Mouse (Mus musculus) liver, adult 2 months (tissue): ENCODE results near the gene Nt5c2.

ENCODE experiments used
- CTCF ChIP-seq: fragments of 200-500 bp; IDR thresholded peaks from 2 replicates; pipeline ENCODE4 v1.5.1; 2011; ENCODE audit warnings: low read depth, low read length, control low read depth
- POLR2A ChIP-seq: fragments of 200-500 bp; IDR thresholded peaks from 2 replicates; pipeline ENCODE4 v1.6.1; 2011; ENCODE audit warnings: low read length, control low read depth; ENCODE audit not compliant: insufficient read depth; ENCODE audit errors: extremely low read depth

GRCm38 (mm10) chr19:46901323-46901722 lies 113.6 kb downstream of the Nt5c2 start:
- TF ChIP-seq CTCF, result no peak
- TF ChIP-seq POLR2A, result no peak
